Mouse (Mus musculus): ENCODE data around the gene Gga1. TPM values are rescaled to one million over a fixed set of nuclear protein-coding genes. Genes with fewer than 3 reads are reported as not detected.
"Not testable (repeated sequence)": the region's sequence is repeated elsewhere in the genome, so short reads cannot be mapped to it uniquely, and the experiment has no call there.

The Gga1 gene
- polyA plus RNA-seq, 1 experiment from 2014 or later = 25.7 TPM

GRCm38 (mm10) chr15:78843581-78844469, 33.2 kb upstream of the Gga1 start:
- peaks cover 31% of the 10 kb centered on the region for H3K27me3 ChIP-seq (ENCODE audit: control insufficient read depth, insufficient read depth, low read length)
- H3K9me3 ChIP-seq (ENCODE audit: control insufficient read depth, low read length) = no peaks in the 10 kb centered on the region
- H3K4me2 ChIP-seq = peak overlapping the region; percentile 85; the same call in 1 of the 2 replicates
- H3K9ac ChIP-seq (ENCODE audit: low read length) = no peak overlapping the region
- H3K4me1 ChIP-seq (ENCODE audit: control insufficient read depth, insufficient read depth, low read length) = peaks cover 21% of the 10 kb centered on the region
- H3K4me3 ChIP-seq (ENCODE audit: low read depth, low read length) = no peak overlapping the region
- ATAC-seq (ENCODE audit: low FRiP score) = no peak
- 44% methylated on average over 21 of the region's 21 CpGs for WGBS
- no peaks in the 10 kb centered on the region for H3K36me3 ChIP-seq (ENCODE audit: control insufficient read depth, insufficient read depth, low read length)
- peak; percentile 91 for DNase-seq (ENCODE audit: low spot score, missing footprints)
- no peak overlapping the region for H3K27ac ChIP-seq (ENCODE audit: low read depth, low read length)

- no peak overlapping the region for H3K27ac ChIP-seq (ENCODE audit: low read depth, low read length)
- no peaks in the 10 kb centered on the region for H3K36me3 ChIP-seq (ENCODE audit: control insufficient read depth, insufficient read depth, low read length)
- no peak overlapping the region for H3K4me3 ChIP-seq (ENCODE audit: low read depth, low read length)
- ATAC-seq (ENCODE audit: low FRiP score) (no peak), DNase-seq (ENCODE audit: low spot score, missing footprints) (no peak)
- no peak overlapping the region; the same call in 1 of the 2 replicates for H3K9ac ChIP-seq (ENCODE audit: low read length)
- H3K9me3 ChIP-seq (ENCODE audit: control insufficient read depth, low read length) = no peaks in the 10 kb centered on the region
- 52% methylated on average over 9 of the region's 9 CpGs for WGBS
- no peak overlapping the region for H3K4me2 ChIP-seq
- H3K4me1 ChIP-seq (ENCODE audit: control insufficient read depth, insufficient read depth, low read length) = peaks cover 14% of the 10 kb centered on the region
- H3K27me3 ChIP-seq (ENCODE audit: control insufficient read depth, insufficient read depth, low read length) = peaks cover 31% of the 10 kb centered on the region
Measured at GRCm38 (mm10) chr15:78844791-78845190, 32.2 kb upstream of the Gga1 start.

GRCm38 (mm10) chr15:78845321-78845720, 31.7 kb upstream of the Gga1 start:
- Histone ChIP-seq H3K36me3 (ENCODE audit: control insufficient read depth, insufficient read depth, low read length) (no peaks in the 10 kb centered on the region), H3K4me3 (ENCODE audit: low read depth, low read length) (no peak overlapping the region), H3K27ac (ENCODE audit: low read depth, low read length) (no peak overlapping the region), H3K9ac (ENCODE audit: low read length) (no peak overlapping the region; the same call in 1 of the 2 replicates), H3K4me2 (no peak overlapping the region), H3K4me1 (ENCODE audit: control insufficient read depth, insufficient read depth, low read length) (peaks cover 10% of the 10 kb centered on the region), H3K9me3 (ENCODE audit: control insufficient read depth, low read length) (no peaks in the 10 kb centered on the region), H3K27me3 (ENCODE audit: control insufficient read depth, insufficient read depth, low read length) (peaks cover 29% of the 10 kb centered on the region)
- DNase-seq (ENCODE audit: low spot score, missing footprints) = no peak
- ATAC-seq (ENCODE audit: low FRiP score) = no peak
- 74% methylated on average over 11 of the region's 11 CpGs for WGBS

GRCm38 (mm10) chr15:78845867-78846266, 31.1 kb upstream of the Gga1 start:
- Histone ChIP-seq H3K4me3 (ENCODE audit: low read depth, low read length) (no peak overlapping the region), H3K9me3 (ENCODE audit: control insufficient read depth, low read length) (no peaks in the 10 kb centered on the region), H3K4me1 (ENCODE audit: control insufficient read depth, insufficient read depth, low read length) (peaks cover 10% of the 10 kb centered on the region), H3K9ac (ENCODE audit: low read length) (no peak overlapping the region), H3K4me2 (no peak overlapping the region), H3K36me3 (ENCODE audit: control insufficient read depth, insufficient read depth, low read length) (no peaks in the 10 kb centered on the region), H3K27me3 (ENCODE audit: control insufficient read depth, insufficient read depth, low read length) (peaks cover 27% of the 10 kb centered on the region), H3K27ac (ENCODE audit: low read depth, low read length) (no peak overlapping the region)
- ATAC-seq (ENCODE audit: low FRiP score) (no peak), DNase-seq (ENCODE audit: low spot score, missing footprints) (no peak)
- WGBS = 87% methylated on average over 8 of the region's 8 CpGs

- WGBS = 84% methylated on average over 8 of the region's 8 CpGs
- H3K9me3 ChIP-seq (ENCODE audit: control insufficient read depth, low read length) = no peaks in the 10 kb centered on the region
- H3K4me3 ChIP-seq (ENCODE audit: low read depth, low read length) = no peak overlapping the region
- H3K9ac ChIP-seq (ENCODE audit: low read length) = no peak overlapping the region
- H3K36me3 ChIP-seq (ENCODE audit: control insufficient read depth, insufficient read depth, low read length) = no peaks in the 10 kb centered on the region
- H3K4me2 ChIP-seq = no peak overlapping the region
- peaks cover 10% of the 10 kb centered on the region for H3K4me1 ChIP-seq (ENCODE audit: control insufficient read depth, insufficient read depth, low read length)
- peaks cover 22% of the 10 kb centered on the region for H3K27me3 ChIP-seq (ENCODE audit: control insufficient read depth, insufficient read depth, low read length)
- no peak overlapping the region for H3K27ac ChIP-seq (ENCODE audit: low read depth, low read length)
- ATAC-seq (ENCODE audit: low FRiP score) (no peak), DNase-seq (ENCODE audit: low spot score, missing footprints) (no peak)
Measured at GRCm38 (mm10) chr15:78846352-78846751, 30.6 kb upstream of the Gga1 start.

GRCm38 (mm10) chr15:78846805-78847204, 30.2 kb upstream of the Gga1 start:
- H3K9me3 ChIP-seq (ENCODE audit: control insufficient read depth, low read length); H3K4me3 ChIP-seq (ENCODE audit: low read depth, low read length); H3K27ac ChIP-seq (ENCODE audit: low read depth, low read length); H3K4me2 ChIP-seq; DNase-seq (ENCODE audit: low spot score, missing footprints); H3K9ac ChIP-seq (ENCODE audit: low read length); H3K36me3 ChIP-seq (ENCODE audit: control insufficient read depth, insufficient read depth, low read length); ATAC-seq (ENCODE audit: low FRiP score): not testable (repeated sequence)
- peaks cover 10% of the 10 kb centered on the region for H3K4me1 ChIP-seq (ENCODE audit: control insufficient read depth, insufficient read depth, low read length)
- WGBS = 89% methylated on average over 7 of the region's 7 CpGs
- H3K27me3 ChIP-seq (ENCODE audit: control insufficient read depth, insufficient read depth, low read length) = peaks cover 22% of the 10 kb centered on the region

GRCm38 (mm10) chr15:78848467-78848866, 28.5 kb upstream of the Gga1 start:
- no peaks in the 10 kb centered on the region for H3K36me3 ChIP-seq (ENCODE audit: control insufficient read depth, insufficient read depth, low read length)
- peaks cover 2% of the 10 kb centered on the region; the same call in 1 of the 2 replicates for H3K4me1 ChIP-seq (ENCODE audit: control insufficient read depth, insufficient read depth, low read length)
- H3K4me3 ChIP-seq (ENCODE audit: low read depth, low read length) = no peak overlapping the region
- peak; percentile 96 for DNase-seq (ENCODE audit: low spot score, missing footprints)
- H3K9ac ChIP-seq (ENCODE audit: low read length) = no peak overlapping the region
- no peak overlapping the region for H3K4me2 ChIP-seq
- H3K27ac ChIP-seq (ENCODE audit: low read depth, low read length) = no peak overlapping the region
- H3K27me3 ChIP-seq (ENCODE audit: control insufficient read depth, insufficient read depth, low read length) = peaks cover 11% of the 10 kb centered on the region
- WGBS = 30% methylated on average over 5 of the region's 5 CpGs
- ATAC-seq (ENCODE audit: low FRiP score) = no peak
- no peaks in the 10 kb centered on the region for H3K9me3 ChIP-seq (ENCODE audit: control insufficient read depth, low read length)

- 88% methylated on average over 12 of the region's 12 CpGs for WGBS
- peaks cover under 1% of the 10 kb centered on the region; the same call in 1 of the 2 replicates for H3K27me3 ChIP-seq (ENCODE audit: control insufficient read depth, insufficient read depth, low read length)
- H3K9me3 ChIP-seq (ENCODE audit: control insufficient read depth, low read length) = no peaks in the 10 kb centered on the region
- peaks cover 2% of the 10 kb centered on the region; the same call in 1 of the 2 replicates for H3K4me1 ChIP-seq (ENCODE audit: control insufficient read depth, insufficient read depth, low read length)
- H3K9ac ChIP-seq (ENCODE audit: low read length) = no peak overlapping the region
- no peak for DNase-seq (ENCODE audit: low spot score, missing footprints)
- H3K4me2 ChIP-seq = no peak overlapping the region
- no peak for ATAC-seq (ENCODE audit: low FRiP score)
- no peak overlapping the region for H3K27ac ChIP-seq (ENCODE audit: low read depth, low read length)
- H3K4me3 ChIP-seq (ENCODE audit: low read depth, low read length) = no peak overlapping the region
- no peaks in the 10 kb centered on the region for H3K36me3 ChIP-seq (ENCODE audit: control insufficient read depth, insufficient read depth, low read length)
Measured at GRCm38 (mm10) chr15:78849485-78849884, 27.5 kb upstream of the Gga1 start.

- H3K4me2 ChIP-seq = no peak overlapping the region
- no peaks in the 10 kb centered on the region for H3K4me1 ChIP-seq (ENCODE audit: control insufficient read depth, insufficient read depth, low read length)
- H3K27ac ChIP-seq (ENCODE audit: low read depth, low read length) = no peak overlapping the region
- 73% methylated on average over 15 of the region's 15 CpGs for WGBS
- no peaks in the 10 kb centered on the region for H3K27me3 ChIP-seq (ENCODE audit: control insufficient read depth, insufficient read depth, low read length)
- H3K36me3 ChIP-seq (ENCODE audit: control insufficient read depth, insufficient read depth, low read length) = no peaks in the 10 kb centered on the region
- H3K9me3 ChIP-seq (ENCODE audit: control insufficient read depth, low read length) = no peaks in the 10 kb centered on the region
- no peak overlapping the region for H3K4me3 ChIP-seq (ENCODE audit: low read depth, low read length)
- DNase-seq (ENCODE audit: low spot score, missing footprints) (no peak), ATAC-seq (ENCODE audit: low FRiP score) (no peak)
- no peak overlapping the region for H3K9ac ChIP-seq (ENCODE audit: low read length)
Measured at GRCm38 (mm10) chr15:78850059-78850824, 26.7 kb upstream of the Gga1 start.

Measured in midbrain, embryonic 11.5 days (tissue).